Mouse (Mus musculus): ENCODE data around the gene Smarca2.

DNA sequence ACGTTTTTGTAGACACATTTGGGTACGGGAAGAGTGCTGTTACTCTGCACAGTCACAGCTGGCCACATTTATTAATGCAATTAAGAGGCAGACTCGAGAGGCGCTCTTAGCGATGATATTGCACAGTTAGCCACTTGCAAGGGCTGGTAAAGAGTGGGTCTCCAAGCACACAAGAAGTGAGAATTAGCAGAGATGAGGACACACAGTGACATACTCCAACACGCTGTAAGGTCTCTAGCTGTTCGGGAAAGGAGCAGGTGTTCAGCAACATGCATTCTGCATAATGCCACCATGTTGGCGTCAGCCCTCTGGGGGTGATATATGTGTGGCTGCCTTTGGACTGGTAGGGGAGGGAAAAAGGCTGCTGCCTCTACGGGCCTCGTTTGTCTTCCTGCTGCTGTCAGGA, 129.9 kb downstream of the Smarca2 start:
- TF ChIP-seq CTCF (IDR thresholded peaks at IDR 0.05; ENCODE audit: low read depth, low read length), result no peak
- no peak for TF ChIP-seq POLR2AphosphoS5 (IDR thresholded peaks at IDR 0.05; ENCODE audit: insufficient replicate concordance, low read depth, low read length)
- TF ChIP-seq GATA1 (IDR thresholded peaks at IDR 0.05; ENCODE audit: borderline replicate concordance, low read length), result no peak
- TF ChIP-seq TAL1 (conservative IDR thresholded peaks at IDR 0.05; ENCODE audit: low read depth, low read length), result no peak
- no peak for TF ChIP-seq GATA2 (IDR thresholded peaks at IDR 0.05; ENCODE audit: borderline replicate concordance, low read depth, low read length)

Data from G1E (cell line).